Mouse (Mus musculus) layer of hippocampus, postnatal 10 days (tissue): ENCODE results near the gene Arv1. TPM values are rescaled to one million over a fixed set of nuclear protein-coding genes. Genes with fewer than 3 reads are reported as not detected.

Source experiments
- total RNA-seq, 2 experiments: library from RNA; stranded (reverse); gene quantifications; 2 replicates each; pipeline ENCODE4 v1.2.3; 2021

Gene Arv1
- total RNA-seq, 2 experiments from 2014 or later, result 15.6 to 20.2 TPM

Other genes starting within 250 kb of the Arv1 start
- gene Cog2, start 201.4 kb upstream of the Arv1 start, total RNA-seq, result 10 to 100 TPM; 34.7 to 38.7 TPM
- 10 to 100 TPM; 31.6 to 42.5 TPM for gene Agt, start 152.4 kb upstream of the Arv1 start, total RNA-seq
- under 1 TPM in 1 of 2 experiments, not detected in 1; 0.13 TPM for gene Capn9, start 146.0 kb upstream of the Arv1 start, total RNA-seq
- gene 2310022B05Rik, start 58.8 kb upstream of the Arv1 start, total RNA-seq, result 100 to 1,000 TPM in 1 of 2 experiments, 10 to 100 TPM in 1; 96.2 to 106 TPM
- gene Ttc13, start 156 bp upstream of the Arv1 start, total RNA-seq, result 10 to 100 TPM; 59.3 to 61.0 TPM
- under 1 TPM; 0.25 to 0.37 TPM for gene Fam89a, start 29.7 kb downstream of the Arv1 start, total RNA-seq
- gene Trim67, start 71.0 kb downstream of the Arv1 start, total RNA-seq, result 10 to 100 TPM; 49.8 to 53.1 TPM
- gene Gnpat, start 140.9 kb downstream of the Arv1 start, total RNA-seq, result 10 to 100 TPM; 57.8 to 62.8 TPM
- gene 2810004N23Rik, start 141.0 kb downstream of the Arv1 start, total RNA-seq, result 10 to 100 TPM; 21.5 to 22.0 TPM
- gene Exoc8, start 175.6 kb downstream of the Arv1 start, total RNA-seq, result 10 to 100 TPM; 37.5 to 37.9 TPM
- gene Sprtn, start 175.7 kb downstream of the Arv1 start, total RNA-seq, result 10 to 100 TPM; 13.6 to 16.6 TPM
- gene Egln1, start 227.2 kb downstream of the Arv1 start, total RNA-seq, result 10 to 100 TPM; 59.7 to 63.2 TPM